17 mouse cellular contexts compared by ENCODE assay signal in the genomic region with DNA sequence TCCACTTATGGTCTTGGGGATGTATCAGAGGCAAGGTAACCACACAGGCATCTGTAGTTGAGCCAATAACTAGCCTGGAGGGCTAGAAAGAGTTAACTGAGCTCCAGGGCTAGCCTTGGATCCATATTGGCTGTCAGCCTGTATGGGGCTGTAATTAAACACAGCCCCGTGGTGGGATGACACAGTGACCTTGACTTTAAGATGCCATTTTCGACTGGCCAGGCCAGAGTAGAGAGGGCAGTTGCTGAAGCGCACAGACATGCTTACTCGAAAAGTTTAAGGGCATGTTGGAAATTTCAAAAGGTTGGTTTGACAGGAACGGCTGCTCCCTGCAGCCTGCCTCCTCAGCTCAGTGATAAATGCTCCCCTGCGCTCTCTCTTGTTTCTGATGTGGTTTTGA. TPM values are rescaled to one million over a fixed set of nuclear protein-coding genes. Genes with fewer than 3 reads are reported as not detected.
DNase-seq lines count a peak whose midpoint lies in the region; ATAC-seq and TF ChIP-seq lines count a peak whose summit lies in the region.
"Had no signal": no experiment of that assay in that cellular context is flagged by ENCODE, and none has a peak within 500 bp of the region (broad histone marks: within the 10 kb centered on the region; RNA-seq: fewer than 3 reads in every experiment).

No protein-coding gene starts in this region.

- 0 out of 2 replicates have a peak overlapping the region, but pooled peaks have one; percentile 53 for H3K27ac ChIP-seq in limb, embryonic 12.5 days
- no peak overlapping the region for H3K27ac ChIP-seq in limb, embryonic 10.5 days
- peak overlapping the region; percentile 88 for H3K27ac ChIP-seq in forebrain, postnatal 0 days (ENCODE audit: low read depth, low read length)
- H3K27ac ChIP-seq in stomach, embryonic 14.5 days (ENCODE audit: low read length) = 0 out of 2 replicates have a peak overlapping the region, but pooled peaks have one; percentile 10

- H3K27me3 ChIP-seq in limb, embryonic 12.5 days = no peaks in the 10 kb centered on the region
- no peaks in the 10 kb centered on the region for H3K27me3 ChIP-seq in limb, embryonic 10.5 days (ENCODE audit: low read depth, poor library complexity, severe bottlenecking)
- no peaks in the 10 kb centered on the region for H3K27me3 ChIP-seq in forebrain, postnatal 0 days (ENCODE audit: insufficient read depth, low read length)
- no peaks in the 10 kb centered on the region for H3K27me3 ChIP-seq in stomach, embryonic 14.5 days (ENCODE audit: control insufficient read depth, insufficient read depth, low read length)

- peaks cover 64% of the 10 kb centered on the region for H3K4me1 ChIP-seq in limb, embryonic 12.5 days (replicated peaks)
- peaks cover 53% of the 10 kb centered on the region for H3K4me1 ChIP-seq in limb, embryonic 10.5 days
- H3K4me1 ChIP-seq in forebrain, postnatal 0 days (ENCODE audit: insufficient read depth) = peaks cover 24% of the 10 kb centered on the region
- peaks cover 29% of the 10 kb centered on the region for H3K4me1 ChIP-seq in stomach, embryonic 14.5 days (ENCODE audit: control insufficient read depth, insufficient read depth, low read length)

- ATAC-seq in limb, embryonic 12.5 days (ENCODE audit: insufficient number of reproducible peaks, insufficient read depth, low FRiP score, low TSS enrichment, low read depth) = no peak
- ATAC-seq in forebrain, postnatal 0 days = no peak
- ATAC-seq in stomach, embryonic 14.5 days (ENCODE audit: insufficient number of reproducible peaks, insufficient read depth, low FRiP score, low read depth) = no peak

- no peak overlapping the region for H3K4me3 ChIP-seq in limb, embryonic 12.5 days (replicated peaks)
- no peak overlapping the region for H3K4me3 ChIP-seq in limb, embryonic 10.5 days
- peak overlapping the region; percentile 20; the same call in 1 of the 2 replicates for H3K4me3 ChIP-seq in forebrain, postnatal 0 days (ENCODE audit: low read depth, low read length)
- no peak overlapping the region for H3K4me3 ChIP-seq in stomach, embryonic 14.5 days (ENCODE audit: low read depth, low read length)
- H3K4me3 ChIP-seq: erythroblast, embryonic 14.5 days; myocyte had no signal

- no peak overlapping the region for H3K4me2 ChIP-seq in limb, embryonic 12.5 days
- H3K4me2 ChIP-seq in forebrain, postnatal 0 days (ENCODE audit: low read depth) = peak overlapping the region; percentile 98
- no peak overlapping the region for H3K4me2 ChIP-seq in stomach, embryonic 14.5 days (replicated peaks; ENCODE audit: low read depth, low read length)

- H3K9ac ChIP-seq in limb, embryonic 12.5 days (replicated peaks) = no peak overlapping the region
- H3K9ac ChIP-seq in forebrain, postnatal 0 days = peak overlapping the region; percentile 56
- H3K9ac ChIP-seq in stomach, embryonic 14.5 days (replicated peaks; ENCODE audit: low read depth, low read length) = no peak overlapping the region

- no peaks in the 10 kb centered on the region for H3K9me3 ChIP-seq in limb, embryonic 12.5 days
- H3K9me3 ChIP-seq in limb, embryonic 10.5 days (replicated peaks) = no peaks in the 10 kb centered on the region
- H3K9me3 ChIP-seq in forebrain, postnatal 0 days (ENCODE audit: low read length) = no peaks in the 10 kb centered on the region
- H3K9me3 ChIP-seq in stomach, embryonic 14.5 days (ENCODE audit: control insufficient read depth, low read depth, low read length) = no peaks in the 10 kb centered on the region

- peaks cover 52% of the 10 kb centered on the region for H3K36me3 ChIP-seq in limb, embryonic 12.5 days
- H3K36me3 ChIP-seq in limb, embryonic 10.5 days = peaks cover 57% of the 10 kb centered on the region
- H3K36me3 ChIP-seq in forebrain, postnatal 0 days (ENCODE audit: insufficient read depth) = peaks cover 24% of the 10 kb centered on the region; the same call in 1 of the 2 replicates
- H3K36me3 ChIP-seq in stomach, embryonic 14.5 days (ENCODE audit: control insufficient read depth, insufficient read depth, low read length) = peaks cover 14% of the 10 kb centered on the region

- TF ChIP-seq CTCF in forebrain, postnatal 0 days (IDR thresholded peaks at IDR 0.05; ENCODE audit: low read depth) = no peak

- peak; percentile 76 for DNase-seq in adrenal gland, adult 2 months
- DNase-seq in adrenal gland, postnatal 10 days = no peak
- no peak for DNase-seq in limb, embryonic 10.5 days (ENCODE audit: low spot score)
- no peak for DNase-seq in forebrain, postnatal 0 days
- DNase-seq in natural killer cell, adult 2 months (ENCODE audit: low spot score in 2 of 2) = no peak
- no peak for DNase-seq in right cerebral cortex, adult 18-20 months
- DNase-seq: cerebellum, adult 2 months; gastrocnemius, postnatal 14 days; kidney, postnatal 36 days; lung, postnatal 10 days had no signal

- WGBS in limb, embryonic 12.5 days = 30% methylated on average over 6 of the region's 6 CpGs
- WGBS in limb, embryonic 10.5 days = 32% methylated on average over 6 of the region's 6 CpGs
- 38% methylated on average over 6 of the region's 6 CpGs for WGBS in forebrain, postnatal 0 days
- 31% methylated on average over 6 of the region's 6 CpGs for WGBS in stomach, embryonic 14.5 days

RNA-seq across cellular contexts. Expression of gene Bcl11a, which starts 8.1 kb away (rescaled TPM):
- 1 to 10 TPM; 4.3 to 5.9 TPM for total RNA-seq in adrenal gland, adult 2 months (2021)
- polyA plus RNA-seq in adrenal gland, adult 2 months (2012; rRNA removed) = 0.80 and 0.81 TPM in 2 replicates
- total RNA-seq in adrenal gland, postnatal 10 days (2021) = 1 to 10 TPM; 3.3 to 4.8 TPM
- 103 and 109 TPM in 2 replicates for polyA plus RNA-seq in limb, embryonic 12.5 days (2016; fragmentation: Nextera tagmentation; extraction: Ambion mirVana)
- 41.4 and 75.0 TPM in 2 replicates for polyA plus RNA-seq in limb, embryonic 10.5 days (2016; fragmentation: Nextera tagmentation; extraction: Ambion mirVana)
- total RNA-seq in forebrain, postnatal 0 days (2014; rRNA removed) = 70.8 and 85.9 TPM in 2 replicates
- 173 and 174 TPM in 2 replicates for polyA plus RNA-seq in forebrain, postnatal 0 days (2015; fragmentation: Nextera tagmentation; extraction: Ambion mirVana)
- 40.0 and 40.8 TPM in 2 replicates for polyA plus RNA-seq in stomach, embryonic 14.5 days (2014; fragmentation: Nextera tagmentation; extraction: Ambion mirVana)
- polyA plus RNA-seq: myocyte had no signal

RNA-seq across cellular contexts. Expression of gene A830031A19Rik, which starts 11.1 kb away (rescaled TPM):
- total RNA-seq in adrenal gland, adult 2 months (2021) = not detected
- not detected in 2 replicates for polyA plus RNA-seq in adrenal gland, adult 2 months (2012; rRNA removed)
- not detected for total RNA-seq in adrenal gland, postnatal 10 days (2021)
- not detected in 2 replicates for polyA plus RNA-seq in limb, embryonic 12.5 days (2016; fragmentation: Nextera tagmentation; extraction: Ambion mirVana)
- polyA plus RNA-seq in limb, embryonic 10.5 days (2016; fragmentation: Nextera tagmentation; extraction: Ambion mirVana) = not detected in 2 replicates
- total RNA-seq in forebrain, postnatal 0 days (2014; rRNA removed) = 1.8 TPM in 1 of 2 replicates, not detected in the other
- 0.26 and 0.63 TPM in 2 replicates for polyA plus RNA-seq in forebrain, postnatal 0 days (2015; fragmentation: Nextera tagmentation; extraction: Ambion mirVana)
- not detected in 2 replicates for polyA plus RNA-seq in stomach, embryonic 14.5 days (2014; fragmentation: Nextera tagmentation; extraction: Ambion mirVana)
- total RNA-seq: ES-E14; gastrocnemius, postnatal 14 days had no signal
- polyA plus RNA-seq: cerebellum, adult 2 months; erythroblast, embryonic 14.5 days; myocyte; small intestine, adult 2 months; thymus, postnatal 0 days had no signal

Comparison
In these comparisons a context has a peak if more than half of its experiments do, and no peak if none do; other contexts are left out.
1. RNA of gene Bcl11a, which starts 8.1 kb away (polyA plus RNA-seq): 173 to 174 TPM in forebrain, postnatal 0 days, 103 to 109 TPM in limb, embryonic 12.5 days, 41.4 to 75.0 TPM in limb, embryonic 10.5 days and 40.0 to 40.8 TPM in stomach, embryonic 14.5 days; 0.80 to 0.81 TPM in adrenal gland, adult 2 months; every median in the first group is over 10 times any median in the second.